Mouse (Mus musculus): ENCODE results near the gene Tbc1d9b.
"Not testable (repeated sequence)": the region's sequence is repeated elsewhere in the genome, so short reads cannot be mapped to it uniquely, and the experiment has no call there.

The Tbc1d9b gene

GRCm38 (mm10) chr11:50130811-50131766, at the start of gene Tbc1d9b:
Tbc1d9b (plus strand) TSS chr11:50131396.
- peak; percentile 91 for DNase-seq (ENCODE audit: extremely low spot score)

DNA sequence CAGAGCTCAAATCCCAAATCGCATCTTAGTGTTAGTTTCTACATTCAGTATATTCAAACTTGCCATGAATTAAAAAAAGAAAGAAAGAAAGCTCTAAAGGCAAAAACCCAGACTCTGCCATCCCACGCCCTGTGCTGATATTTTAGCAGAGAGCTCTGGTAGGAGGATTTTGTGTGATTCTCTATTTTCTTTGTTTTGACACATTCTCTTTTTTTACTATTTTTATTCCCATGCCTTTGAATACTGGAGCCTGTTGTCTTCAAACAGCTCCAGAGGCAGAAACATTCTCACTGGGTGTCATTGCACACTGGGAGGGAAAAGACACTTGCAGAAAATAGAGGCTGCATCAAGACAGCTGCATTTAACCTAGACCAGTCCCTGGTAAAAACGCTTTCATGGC, 45.0 kb upstream of the Tbc1d9b start:
- no peak for DNase-seq (ENCODE audit: extremely low spot score)

DNA sequence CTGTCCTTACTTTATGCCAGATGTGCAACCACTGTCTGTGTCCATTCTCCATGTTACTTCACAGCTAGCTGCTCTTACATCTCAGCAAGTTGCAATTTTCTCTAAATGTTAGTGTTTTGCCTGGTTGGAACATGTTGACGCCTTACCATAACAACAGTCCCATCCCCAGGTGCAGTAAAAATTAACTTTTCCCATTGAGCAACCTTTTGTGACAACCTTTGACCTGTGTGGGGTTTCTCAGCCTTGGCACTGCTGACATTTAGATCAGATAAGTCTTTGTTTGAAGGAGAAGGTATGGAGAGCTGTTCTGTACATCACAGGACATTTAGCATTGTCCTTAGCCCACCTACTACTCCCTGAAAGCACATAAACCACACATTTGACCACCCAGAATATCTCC, 41.4 kb upstream of the Tbc1d9b start:
- DNase-seq (ENCODE audit: extremely low spot score) = no peak

DNA sequence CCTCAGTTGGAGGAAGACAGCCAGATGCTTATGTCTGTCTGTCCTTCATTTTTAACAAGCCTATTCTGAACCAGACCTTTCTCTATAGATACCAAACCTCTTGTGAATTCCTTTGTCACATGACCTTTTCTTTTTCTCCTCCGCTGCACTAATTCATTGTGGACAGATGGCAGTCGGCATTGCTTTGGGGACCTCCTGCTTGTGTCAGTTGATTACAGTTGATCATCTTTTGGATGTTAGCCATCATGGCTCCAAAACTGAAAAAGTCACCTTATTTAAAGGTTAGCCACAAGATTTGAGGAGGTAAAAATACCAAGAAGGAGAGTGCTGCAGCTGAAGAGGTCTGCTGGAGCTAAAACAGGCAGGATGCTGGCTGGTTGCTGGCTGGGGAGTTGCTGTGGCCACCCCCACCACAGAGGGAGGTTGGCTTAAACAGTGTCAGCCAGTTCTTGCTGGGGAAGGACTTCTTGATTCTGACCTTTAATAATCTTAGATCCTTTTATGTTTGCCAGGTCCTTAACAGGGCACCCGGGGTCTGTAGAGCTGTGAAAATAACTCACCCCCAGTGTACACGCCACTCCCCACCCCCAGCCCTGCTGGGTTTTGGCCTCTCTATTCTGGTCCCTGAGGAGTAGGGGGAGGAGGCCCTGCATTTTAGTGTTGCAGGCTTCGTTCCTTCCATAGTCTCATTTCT, 40.1 kb upstream of the Tbc1d9b start:
- no peak for DNase-seq (ENCODE audit: extremely low spot score)

GRCm38 (mm10) chr11:50091681-50092080, 39.5 kb upstream of the Tbc1d9b start:
- no peak for DNase-seq (ENCODE audit: extremely low spot score)

DNA sequence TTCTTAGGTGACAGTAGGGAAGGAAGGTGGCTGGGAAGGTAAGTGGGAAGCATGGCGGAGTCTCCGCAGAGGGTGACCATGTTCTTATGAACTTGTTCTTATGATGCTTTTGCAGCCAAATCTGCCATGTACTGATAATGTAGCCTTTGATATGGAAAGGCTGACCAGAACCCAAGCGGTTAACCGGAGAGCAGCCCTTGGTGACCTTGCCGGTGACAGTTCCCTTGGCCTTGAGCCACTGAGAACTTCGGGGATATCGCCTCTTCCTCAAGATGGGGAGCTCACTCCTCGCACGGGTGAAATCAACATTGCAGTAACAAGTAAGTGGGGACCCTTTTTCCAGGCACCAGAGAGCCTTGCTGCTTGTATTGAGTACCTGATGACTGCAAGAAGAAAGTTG, 35.5 kb upstream of the Tbc1d9b start:
- no peak for DNase-seq (ENCODE audit: extremely low spot score)

DNA sequence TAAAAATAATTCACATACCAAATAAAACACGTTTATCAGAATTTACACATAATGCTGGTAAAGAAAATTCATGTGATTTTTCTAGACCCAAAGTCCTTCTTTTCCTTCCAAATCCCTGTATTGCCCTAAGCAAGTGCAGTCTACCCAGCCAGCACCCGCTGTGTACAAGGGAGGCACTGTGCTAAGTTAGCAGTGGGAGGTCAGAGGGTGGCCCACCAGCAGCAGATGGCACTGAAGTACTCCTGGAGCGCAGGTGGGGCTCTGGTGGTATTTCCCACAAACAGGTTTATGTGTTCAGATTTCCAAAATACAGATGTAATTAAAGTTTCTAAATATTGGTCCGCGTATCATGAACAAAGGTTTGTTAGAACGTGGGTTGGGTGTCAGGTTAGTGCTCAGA, 34.1 kb upstream of the Tbc1d9b start:
- DNase-seq (ENCODE audit: extremely low spot score) = no peak

DNA sequence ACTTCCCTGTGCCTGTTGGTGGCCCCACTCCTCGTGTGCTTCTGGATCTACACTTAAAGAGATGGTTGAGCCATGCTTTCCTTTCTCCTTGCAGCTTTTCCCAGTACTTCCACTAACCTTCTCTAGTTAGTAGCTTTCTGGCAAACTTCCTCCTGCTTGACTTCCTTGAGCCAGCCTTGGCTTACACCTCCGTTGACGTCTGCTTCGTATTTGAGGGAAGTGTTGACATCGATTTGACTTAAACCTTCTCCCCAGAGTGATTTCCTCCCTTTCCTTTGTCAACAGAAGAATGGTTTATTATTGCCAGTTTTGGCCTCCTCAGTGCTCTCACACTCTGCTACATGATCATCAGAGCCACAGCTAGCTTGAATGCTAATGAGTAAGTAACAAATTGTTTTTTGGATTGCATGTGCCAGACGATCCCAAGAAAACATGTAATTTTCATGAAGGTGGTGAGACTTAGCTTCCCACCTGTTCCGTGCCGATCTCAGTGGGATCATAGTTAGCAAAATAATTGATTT, 32.2 kb upstream of the Tbc1d9b start:
- DNase-seq (ENCODE audit: extremely low spot score) = no peak

- no peak for DNase-seq (ENCODE audit: extremely low spot score)
These were observed 31.5 kb upstream of the Tbc1d9b start for GRCm38 (mm10) chr11:50099692-50100091.

- no peak for DNase-seq (ENCODE audit: extremely low spot score)
These were observed 30.5 kb upstream of the Tbc1d9b start for GRCm38 (mm10) chr11:50100548-50101307.

DNA sequence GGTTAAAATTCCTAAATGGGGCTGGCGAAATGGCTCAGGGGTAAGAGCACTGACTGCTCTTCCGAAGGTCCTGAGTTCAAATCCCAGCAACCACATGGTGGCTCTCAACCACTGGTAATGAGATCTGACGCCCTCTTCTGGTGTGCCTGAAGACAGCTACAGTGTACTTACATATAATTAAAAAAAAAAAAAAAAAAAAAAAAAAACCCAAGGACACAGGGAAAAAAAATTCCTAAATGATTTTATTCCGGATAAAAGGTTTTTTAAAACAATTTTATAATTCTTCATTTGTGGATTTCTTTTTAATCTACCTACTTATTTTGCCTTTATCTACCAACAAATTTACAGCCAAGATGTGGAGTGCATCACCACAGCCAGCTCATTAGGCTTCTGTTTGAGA, 29.2 kb upstream of the Tbc1d9b start:
- DNase-seq (ENCODE audit: extremely low spot score) = not testable (repeated sequence)

DNA sequence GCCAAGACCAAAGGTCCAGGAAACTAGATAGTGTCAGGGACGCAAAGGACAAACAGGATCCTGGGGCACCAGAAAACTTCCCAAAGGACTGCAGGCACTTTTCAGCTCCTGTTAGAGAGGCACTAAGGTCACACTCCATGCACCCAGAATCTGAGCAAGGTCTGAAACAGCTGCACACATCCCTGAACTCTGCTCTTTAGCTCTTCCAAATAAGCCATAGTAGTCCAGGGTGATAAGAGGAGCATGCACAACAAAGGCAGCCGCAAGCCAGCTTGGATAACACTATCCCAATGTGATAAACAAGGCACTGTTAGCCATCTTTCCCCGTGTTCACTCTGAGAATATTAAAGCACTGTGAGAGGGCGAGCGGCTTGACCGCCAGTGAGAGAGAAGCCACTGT, 27.2 kb upstream of the Tbc1d9b start:
- no peak for DNase-seq (ENCODE audit: extremely low spot score)

GRCm38 (mm10) chr11:50105237-50105636, 26.0 kb upstream of the Tbc1d9b start:
- no peak for DNase-seq (ENCODE audit: extremely low spot score)

DNA sequence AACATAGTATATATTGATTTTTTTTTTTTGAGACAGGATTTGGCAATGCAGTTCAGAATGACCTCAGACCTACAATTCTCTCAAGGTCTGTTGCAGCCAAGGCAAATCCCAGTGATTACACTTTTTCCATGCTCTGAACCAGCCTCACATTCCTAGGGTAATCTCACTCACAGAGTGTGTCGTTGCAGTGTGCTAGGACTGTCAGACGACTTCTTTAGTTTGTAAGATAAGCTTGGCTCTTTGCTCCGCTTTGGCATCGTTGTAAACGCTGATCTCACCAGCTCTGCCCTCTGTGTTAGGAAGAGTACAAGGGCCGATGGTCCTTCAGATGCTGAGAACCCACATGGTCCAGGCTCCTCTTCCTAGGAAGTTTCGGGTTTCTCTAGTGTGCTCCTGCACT, 25.2 kb upstream of the Tbc1d9b start:
- no peak for DNase-seq (ENCODE audit: extremely low spot score)

GRCm38 (mm10) chr11:50108823-50109244, 22.4 kb upstream of the Tbc1d9b start:
- no peak for DNase-seq (ENCODE audit: extremely low spot score)

- DNase-seq (ENCODE audit: extremely low spot score) = peak; percentile 75
These were observed 16.9 kb upstream of the Tbc1d9b start for GRCm38 (mm10) chr11:50114329-50114728.

GRCm38 (mm10) chr11:50122631-50123081, 8.5 kb upstream of the Tbc1d9b start:
- DNase-seq (ENCODE audit: extremely low spot score) = no peak

DNA sequence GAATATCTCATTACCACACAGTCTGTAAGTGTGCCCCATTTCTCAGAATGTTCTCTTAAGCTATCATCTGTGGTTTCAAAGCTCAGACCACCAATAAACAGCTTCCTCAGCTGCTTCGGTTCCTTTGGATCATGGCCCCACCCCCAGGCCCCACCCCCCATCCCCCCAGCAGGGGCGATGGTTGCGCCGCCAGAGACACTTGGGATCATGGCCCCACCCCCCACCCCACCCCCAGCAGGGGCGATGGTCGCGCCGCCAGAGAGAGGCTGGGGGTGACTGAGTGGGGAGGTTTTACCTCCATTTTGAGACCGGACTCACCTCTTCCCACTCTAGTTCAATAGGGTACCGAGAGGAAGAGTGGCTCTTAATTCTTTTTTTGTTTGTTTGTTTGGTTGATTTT, 3.4 kb upstream of the Tbc1d9b start:
- peak; percentile 24 for DNase-seq (ENCODE audit: extremely low spot score)

- no peak for DNase-seq (ENCODE audit: extremely low spot score)
These were observed 605 bp downstream of the Tbc1d9b start for GRCm38 (mm10) chr11:50131801-50132201.

DNA sequence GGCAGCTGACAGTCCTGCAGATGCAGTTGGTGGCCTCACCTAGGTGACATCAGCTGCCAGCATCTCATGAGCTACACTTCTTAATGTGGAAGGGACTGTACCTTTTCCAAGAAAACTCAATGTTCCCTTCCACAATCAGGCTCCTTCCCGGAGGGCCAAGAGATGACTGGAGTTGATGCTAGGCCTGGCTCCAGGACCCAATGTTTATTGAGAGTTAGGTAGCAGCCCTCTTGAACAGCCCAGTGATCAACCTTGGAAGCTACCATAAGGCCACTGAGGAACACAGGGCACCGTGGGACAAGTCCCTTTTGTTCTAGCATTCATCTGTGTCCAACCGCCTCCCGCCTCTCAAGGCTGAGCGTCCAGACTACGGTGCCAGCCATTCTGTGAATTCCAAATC, 1.1 kb downstream of the Tbc1d9b start:
- DNase-seq (ENCODE audit: extremely low spot score) = no peak

DNA sequence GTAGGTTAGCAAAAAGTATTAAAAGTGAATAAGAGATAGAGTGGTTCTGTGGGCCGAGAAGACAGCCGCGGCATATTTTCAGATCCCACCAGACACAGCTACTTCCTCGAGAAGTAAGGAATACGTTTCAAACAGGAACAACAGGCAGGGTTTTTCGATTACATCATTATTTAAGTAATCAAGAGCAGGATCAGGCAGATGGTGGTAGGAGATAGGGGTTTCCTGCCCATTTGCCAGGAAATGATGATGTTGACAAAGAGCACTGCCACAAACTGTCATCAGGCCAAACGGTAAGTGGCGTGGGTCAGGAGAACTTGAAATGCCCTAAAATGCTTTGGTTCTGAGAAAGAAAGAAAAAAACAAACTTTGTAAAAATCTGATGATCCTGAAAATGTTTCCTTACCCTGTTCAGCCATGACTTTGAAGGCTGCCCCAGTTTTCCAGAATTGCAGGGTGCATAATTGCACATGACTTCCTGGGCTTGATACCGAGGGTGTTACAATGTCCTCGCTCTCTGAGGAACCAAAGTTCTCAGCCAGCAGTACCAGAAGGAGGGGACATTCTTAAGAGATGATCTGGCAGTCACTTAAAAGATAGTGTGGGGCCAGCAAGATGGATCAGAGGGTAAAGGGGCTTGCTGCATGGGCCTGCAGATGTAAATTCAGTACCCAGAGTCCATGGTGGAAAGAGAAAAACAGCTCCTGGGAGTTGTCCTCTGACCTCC, 3.1 kb downstream of the Tbc1d9b start:
- DNase-seq (ENCODE audit: extremely low spot score) = no peak

Data from embryo, embryonic 9.5 days (tissue).